Mouse (Mus musculus) left cerebral cortex, adult 9 months (tissue): ENCODE data around the gene Gm10378.
"Not testable (repeated sequence)": the region's sequence is repeated elsewhere in the genome, so short reads cannot be mapped to it uniquely, and the experiment has no call there.

Experiments used
- DNase-seq, 2 experiments: peaks; one replicate each; pipeline ENCODE4 v3.0.0; 2022; ENCODE audit warnings: low spot score in 2 of 2

Gene Gm10378

GRCm38 (mm10) chr14:42655638-42656037, at the start of gene Gm10378:
Gm10378 (plus strand) TSS chr14:42655938.
- not testable (repeated sequence) for DNase-seq

- not testable (repeated sequence) for DNase-seq
These were observed 13.9 kb upstream of the Gm10378 start, which contains the start of gene Gm3633 for GRCm38 (mm10) chr14:42641817-42642216. Gm3633 (minus strand) TSS chr14:42641917.
